In genomic region chr10:80475290-80475959, GRCm38 (mm10) we compare ENCODE assay signal across 8 mouse cellular contexts. TPM values are rescaled to one million over a fixed set of nuclear protein-coding genes. Genes with fewer than 3 reads are reported as not detected.
DNase-seq lines count a peak whose midpoint lies in the region; ATAC-seq lines count a peak whose summit lies in the region.

No protein-coding gene starts in this region.

- H3K9ac ChIP-seq in hindbrain, embryonic 16.5 days (ENCODE audit: low read depth, low read length) = peak overlapping the region; percentile 84

- no peaks in the 10 kb centered on the region for H3K9me3 ChIP-seq in hindbrain, embryonic 16.5 days (ENCODE audit: control insufficient read depth, low read length)

- peaks cover 10% of the 10 kb centered on the region for H3K4me1 ChIP-seq in hindbrain, embryonic 16.5 days (ENCODE audit: control insufficient read depth, insufficient read depth, low read depth, low read length)

- H3K27me3 ChIP-seq in hindbrain, embryonic 16.5 days (replicated peaks; ENCODE audit: control insufficient read depth, insufficient read depth, low read length) = peaks cover 7% of the 10 kb centered on the region

- H3K27ac ChIP-seq in hindbrain, embryonic 16.5 days (ENCODE audit: low read depth, low read length) = peak overlapping the region; percentile 85

- peak overlapping the region; percentile 70 for H3K4me3 ChIP-seq in hindbrain, embryonic 16.5 days (ENCODE audit: low read length)

- under 1% methylated on average over 56 of the region's 58 CpGs for WGBS in hindbrain, embryonic 16.5 days

- H3K36me3 ChIP-seq in hindbrain, embryonic 16.5 days (ENCODE audit: control insufficient read depth, insufficient read depth, low read length) = no peaks in the 10 kb centered on the region

- peak overlapping the region; percentile 90 for H3K4me2 ChIP-seq in hindbrain, embryonic 16.5 days (ENCODE audit: low read length)

- peak; percentile 89 for DNase-seq in ZHBTc4 (ENCODE audit: low read depth, low spot score)
- DNase-seq in cerebellum, postnatal 4 days (ENCODE audit: low spot score in 2 of 2) = peak; percentile 78 to 93
- peak; percentile 88 for DNase-seq in gastrocnemius, adult 18-20 months (ENCODE audit: low spot score)
- DNase-seq in left cerebral cortex, adult 18-20 months (ENCODE audit: low spot score in 2 of 2) = peak; percentile 88 to 90
- DNase-seq in lung, postnatal 4 days = peak; percentile 92 to 93
- DNase-seq in retina, postnatal 7 days (ENCODE audit: low read depth, low spot score) = peak; percentile 84
- DNase-seq in urinary bladder, adult 18-20 months (ENCODE audit: low spot score in 2 of 2) = peak; percentile 80 to 84

- peak; percentile 92 for ATAC-seq in hindbrain, embryonic 16.5 days

RNA-seq across cellular contexts. Expression of gene Onecut3, which starts 19.2 kb away (rescaled TPM):
- total RNA-seq in gastrocnemius, adult 18-20 months (2021) = not detected
- polyA plus RNA-seq in hindbrain, embryonic 16.5 days (2015; fragmentation: Nextera tagmentation; extraction: Ambion mirVana) = 1.2 and 1.3 TPM in 2 replicates
- total RNA-seq in left cerebral cortex, adult 18-20 months (2021) = not detected

RNA-seq across cellular contexts. Expression of gene Tcf3, which starts 42.0 kb away (rescaled TPM):
- 10 to 100 TPM; 11.2 to 11.3 TPM for total RNA-seq in gastrocnemius, adult 18-20 months (2021)
- 32.5 and 45.3 TPM in 2 replicates for polyA plus RNA-seq in hindbrain, embryonic 16.5 days (2015; fragmentation: Nextera tagmentation; extraction: Ambion mirVana)
- 10 to 100 TPM; 25.4 to 29.8 TPM for total RNA-seq in left cerebral cortex, adult 18-20 months (2021)

Comparison
In these comparisons a context has a peak if more than half of its experiments do, and no peak if none do; other contexts are left out.
1. Peak in every context shown above with its lines: DNase-seq, ATAC-seq, H3K4me3 ChIP-seq and H3K27ac ChIP-seq.